Mouse (Mus musculus) gastrocnemius, adult 18-20 months (tissue): ENCODE results near the gene Tlcd2. TPM values are rescaled to one million over a fixed set of nuclear protein-coding genes. Genes with fewer than 3 reads are reported as not detected.

Source experiments
- DNase-seq: peaks from one replicate; pipeline ENCODE4 v3.0.0; 2021; ENCODE audit warnings: low spot score
- total RNA-seq, 2 experiments: library from RNA; stranded (reverse); gene quantifications; 2 replicates each; pipeline ENCODE4 v1.2.3; 2021

Tlcd2 gene
- total RNA-seq, 2 experiments from 2014 or later, result 2.6 to 2.9 TPM

DNA sequence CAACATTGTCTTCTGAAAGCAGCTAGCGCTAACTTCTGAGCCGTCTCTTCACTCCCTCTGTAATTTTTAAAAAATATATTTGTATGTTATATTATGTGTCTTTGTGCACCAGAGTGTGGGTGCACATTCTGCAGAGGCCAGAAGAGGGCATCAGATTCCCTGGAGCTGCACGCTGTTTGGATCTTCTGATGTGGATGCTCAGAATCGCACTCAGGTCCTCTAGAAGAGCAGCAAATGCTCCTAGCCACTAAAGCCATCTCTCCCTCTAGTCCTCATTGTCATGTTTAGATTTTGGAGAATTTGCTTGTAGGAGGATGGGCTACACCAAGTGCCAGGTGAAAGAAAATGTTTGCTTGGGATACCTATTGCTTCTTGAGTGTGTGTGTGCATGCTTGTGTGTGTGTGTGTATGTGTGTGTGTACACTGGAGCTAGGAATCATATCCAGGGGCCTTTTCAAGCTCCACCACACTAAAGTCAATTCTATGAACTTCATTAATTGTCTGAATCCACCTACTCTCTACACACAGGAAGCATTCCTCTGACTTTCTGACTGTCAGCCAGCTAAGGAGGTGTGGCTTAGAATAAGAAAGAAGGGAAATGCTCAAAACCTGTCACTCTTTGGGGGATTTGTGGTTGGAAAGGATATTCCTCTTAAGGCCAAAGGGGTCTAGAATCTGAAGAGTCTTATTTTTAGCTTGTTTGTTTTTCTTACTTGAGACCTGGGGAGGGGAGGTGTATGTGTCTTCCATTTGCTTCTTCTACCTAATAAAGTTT lies 5.4 kb downstream of the Tlcd2 start:
- no peak for DNase-seq

DNA sequence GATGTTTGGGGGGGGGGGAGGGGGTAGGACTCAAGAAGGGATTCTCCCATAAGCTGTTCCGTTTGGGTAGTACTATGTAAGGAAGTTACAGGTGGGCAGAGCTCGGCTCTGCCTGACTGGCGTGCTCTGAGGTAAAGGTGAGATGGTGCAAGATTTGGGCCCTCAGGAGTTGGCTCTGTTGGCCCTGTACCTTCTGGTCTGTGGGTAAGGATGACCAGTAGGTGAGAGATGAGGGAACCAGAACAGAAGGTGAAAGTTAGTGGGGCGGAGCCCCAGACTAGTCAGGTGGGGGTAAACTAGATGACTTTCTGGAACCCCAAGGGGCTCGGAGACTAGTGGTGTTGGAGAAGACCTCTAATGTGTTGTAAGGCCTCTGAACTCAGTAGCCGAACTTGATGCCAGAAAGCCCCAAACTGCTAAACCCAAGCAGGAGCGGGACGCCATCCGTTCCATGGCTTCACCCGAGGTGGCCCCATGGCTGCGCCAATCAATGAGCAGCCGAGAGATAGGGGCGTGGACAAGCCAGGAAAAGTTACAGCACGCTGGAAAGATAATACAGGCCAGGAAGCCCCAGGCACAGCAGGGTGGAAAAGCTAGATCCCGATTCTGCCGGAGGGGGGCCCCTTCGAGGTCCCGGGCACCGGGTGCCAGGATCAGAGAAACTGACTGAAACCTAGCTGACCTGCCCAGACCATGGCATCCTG lies 6.1 kb downstream of the Tlcd2 start:
- peak; percentile 66 for DNase-seq

DNA sequence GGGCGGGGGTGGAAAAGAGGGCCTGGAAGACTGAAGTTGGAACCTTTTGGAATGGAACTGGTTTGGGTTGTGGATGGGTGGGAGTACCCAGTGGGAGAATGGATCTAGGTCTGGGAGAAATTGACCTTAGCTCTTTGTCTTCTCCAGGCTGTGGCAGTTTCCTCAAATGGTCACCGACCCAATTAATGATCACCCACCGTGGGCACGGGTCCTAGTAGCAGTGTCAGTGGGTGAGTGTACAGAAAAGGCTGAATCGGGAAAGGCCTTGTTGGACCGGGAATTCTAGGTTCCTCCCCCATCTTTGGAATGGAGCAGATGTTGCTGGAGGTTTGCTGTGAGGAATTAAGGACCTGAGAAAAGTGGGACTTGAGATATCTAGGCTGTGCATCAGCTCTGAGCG lies 6.9 kb downstream of the Tlcd2 start:
- DNase-seq, result no peak

DNA sequence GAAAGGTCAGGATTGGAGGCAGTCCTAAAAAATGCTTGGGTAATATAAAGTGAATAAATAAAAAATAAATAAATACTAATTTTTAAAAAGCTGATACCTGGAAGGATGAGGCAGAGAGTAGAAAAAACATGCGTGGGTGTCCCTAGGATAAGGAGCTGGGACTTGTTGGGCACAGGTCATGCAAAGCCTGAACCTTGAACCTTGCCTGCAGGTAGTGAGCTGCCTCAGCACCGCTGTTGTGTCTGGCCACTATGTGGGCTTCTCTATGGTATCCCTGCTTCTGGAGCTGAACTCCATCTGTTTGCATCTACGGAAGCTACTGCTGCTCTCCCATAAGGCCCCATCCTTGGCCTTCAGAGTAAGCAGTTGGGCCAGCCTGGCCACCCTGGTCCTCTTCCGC lies 7.7 kb downstream of the Tlcd2 start:
- no peak for DNase-seq

DNA sequence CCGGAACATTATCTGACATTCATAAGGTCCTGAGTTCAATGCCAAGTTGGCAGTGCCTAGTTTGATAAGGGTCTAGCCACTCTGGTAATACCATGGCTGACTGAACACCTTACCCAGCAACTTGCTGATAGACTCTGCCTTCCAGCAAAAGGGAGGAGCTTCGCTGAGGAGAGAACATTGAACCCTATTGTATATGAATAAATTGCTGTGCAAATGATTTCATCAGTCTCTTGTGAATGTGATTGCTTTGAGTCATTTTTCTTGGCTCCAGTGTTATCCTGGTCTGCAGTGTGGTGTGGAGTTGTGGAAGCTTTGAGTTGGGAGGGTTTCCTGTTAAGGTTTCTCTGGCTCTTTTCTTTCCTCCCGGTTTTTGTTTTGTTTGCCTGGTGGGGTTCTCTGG lies 9.2 kb downstream of the Tlcd2 start:
- DNase-seq, result no peak

DNA sequence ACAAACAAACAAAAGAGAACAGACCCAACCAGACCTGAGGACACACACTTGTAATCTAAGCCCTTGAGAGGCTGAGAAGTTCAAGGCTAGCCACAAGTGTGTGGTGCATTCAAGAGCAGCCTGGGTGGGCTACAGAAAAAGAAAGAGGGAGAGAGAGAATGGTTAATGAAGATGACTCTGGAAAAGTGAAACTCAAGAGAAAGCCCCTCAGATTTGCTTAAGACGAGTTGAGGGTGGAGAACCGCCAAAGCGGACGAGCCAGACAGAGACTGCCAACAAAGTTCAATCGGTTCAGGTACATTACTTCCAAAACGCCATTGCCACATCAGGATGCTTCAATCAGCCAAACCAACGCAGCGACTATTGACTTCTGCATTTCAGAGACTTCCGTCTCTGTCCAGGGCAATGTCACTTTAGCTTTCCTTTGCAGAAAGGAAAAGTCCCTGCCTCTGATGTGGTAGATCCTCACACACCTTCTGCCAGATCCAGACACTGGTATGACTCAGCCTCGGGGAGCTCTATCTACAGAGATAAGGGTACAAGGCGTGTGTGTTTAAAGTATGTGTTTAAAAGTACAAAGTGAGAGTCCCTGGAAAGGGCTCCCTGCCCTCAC lies 11.1 kb downstream of the Tlcd2 start:
- no peak for DNase-seq

DNA sequence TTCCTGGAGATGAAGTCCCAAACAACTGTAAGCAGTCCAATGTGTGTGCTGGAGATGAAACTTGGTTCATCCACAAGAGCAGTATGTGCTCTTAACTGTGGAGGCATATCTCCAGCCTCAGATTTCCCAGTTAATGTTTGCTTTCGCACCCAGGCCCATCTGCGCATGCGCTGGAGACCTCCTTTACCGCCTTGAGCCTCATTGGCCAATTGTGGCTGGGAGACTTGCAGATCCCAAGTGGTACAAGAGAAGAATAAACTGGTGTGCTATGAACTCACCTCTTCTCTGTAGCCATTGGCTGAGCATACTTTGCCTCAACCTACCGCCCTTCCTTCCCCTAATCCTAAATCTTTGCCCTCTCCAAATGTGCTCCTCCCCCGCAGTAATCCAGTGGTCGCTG lies 11.9 kb downstream of the Tlcd2 start:
- DNase-seq, result no peak

DNA sequence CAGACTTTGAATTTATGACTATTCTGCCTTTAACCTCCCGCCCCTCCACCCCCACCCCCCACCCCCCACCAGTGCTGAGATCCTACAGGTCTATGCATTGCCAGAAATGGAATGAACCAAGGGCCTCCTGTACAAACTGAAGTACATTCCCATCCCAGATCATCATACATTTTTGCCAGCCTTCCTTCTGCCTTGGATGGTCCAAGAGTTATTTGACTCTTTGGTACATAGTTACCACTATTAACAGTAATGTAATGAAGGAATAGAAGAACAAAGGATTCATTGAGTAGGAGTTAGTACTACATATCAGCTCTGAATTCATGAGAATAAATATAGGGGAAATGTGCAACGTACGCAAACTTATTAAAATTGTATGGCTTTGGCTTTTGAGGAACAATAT lies 24.7 kb downstream of the Tlcd2 start:
- DNase-seq, result no peak

DNA sequence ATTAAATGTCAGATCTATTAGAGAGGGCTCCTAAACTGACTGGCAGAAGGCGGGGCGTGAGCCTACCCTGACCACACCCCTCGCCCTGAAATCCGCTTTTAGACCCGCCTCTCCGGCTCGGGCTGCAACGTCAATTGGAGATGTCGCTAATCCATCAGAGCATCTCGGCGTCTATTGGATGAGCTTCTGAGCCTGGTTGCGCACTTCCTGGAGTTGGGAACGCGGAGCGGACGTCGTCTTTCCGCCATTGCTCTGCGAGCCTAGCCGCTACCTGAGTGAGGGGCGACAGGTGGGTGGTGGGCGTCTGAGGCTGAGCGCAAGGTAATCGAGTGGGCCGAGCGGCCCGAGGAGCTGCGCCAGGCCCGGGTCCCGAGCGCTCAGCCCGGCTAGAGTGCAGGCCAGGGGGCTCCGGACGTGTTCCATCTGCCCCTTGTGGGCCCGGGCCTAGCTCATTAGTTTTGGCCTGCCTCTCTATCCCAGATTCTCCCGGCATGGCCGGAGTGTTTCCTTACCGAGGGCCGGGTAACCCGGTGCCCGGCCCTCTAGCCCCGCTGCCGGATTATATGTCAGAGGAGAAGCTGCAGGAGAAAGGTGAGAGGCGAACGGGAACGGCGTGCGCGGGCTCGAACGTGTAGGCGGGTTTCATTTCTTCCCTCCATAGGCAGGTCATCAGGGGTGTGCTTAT lies 25.2 kb downstream of the Tlcd2 start, which contains the start of gene Prpf8:
Gene Prpf8 (plus strand): TSS at position 216 of the 685 bp plus-strand sequence.
- DNase-seq, result peak; percentile 99

DNA sequence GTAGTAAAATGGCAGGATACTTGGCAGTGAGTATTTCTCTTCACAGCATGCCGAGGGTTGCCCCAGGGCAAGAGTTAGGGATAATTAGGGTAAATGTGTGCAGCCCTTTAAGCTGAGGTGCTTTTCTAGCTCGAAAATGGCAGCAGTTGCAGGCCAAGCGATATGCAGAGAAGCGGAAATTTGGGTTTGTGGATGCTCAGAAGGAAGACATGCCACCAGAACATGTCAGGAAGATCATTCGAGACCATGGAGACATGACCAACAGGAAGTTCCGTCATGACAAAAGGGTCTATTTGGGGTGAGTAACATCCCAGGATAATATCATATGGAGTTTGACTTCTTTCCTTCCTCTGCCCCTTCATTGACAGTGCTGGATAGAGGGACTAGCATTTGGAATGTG lies 26.0 kb downstream of the Tlcd2 start:
- DNase-seq, result no peak

DNA sequence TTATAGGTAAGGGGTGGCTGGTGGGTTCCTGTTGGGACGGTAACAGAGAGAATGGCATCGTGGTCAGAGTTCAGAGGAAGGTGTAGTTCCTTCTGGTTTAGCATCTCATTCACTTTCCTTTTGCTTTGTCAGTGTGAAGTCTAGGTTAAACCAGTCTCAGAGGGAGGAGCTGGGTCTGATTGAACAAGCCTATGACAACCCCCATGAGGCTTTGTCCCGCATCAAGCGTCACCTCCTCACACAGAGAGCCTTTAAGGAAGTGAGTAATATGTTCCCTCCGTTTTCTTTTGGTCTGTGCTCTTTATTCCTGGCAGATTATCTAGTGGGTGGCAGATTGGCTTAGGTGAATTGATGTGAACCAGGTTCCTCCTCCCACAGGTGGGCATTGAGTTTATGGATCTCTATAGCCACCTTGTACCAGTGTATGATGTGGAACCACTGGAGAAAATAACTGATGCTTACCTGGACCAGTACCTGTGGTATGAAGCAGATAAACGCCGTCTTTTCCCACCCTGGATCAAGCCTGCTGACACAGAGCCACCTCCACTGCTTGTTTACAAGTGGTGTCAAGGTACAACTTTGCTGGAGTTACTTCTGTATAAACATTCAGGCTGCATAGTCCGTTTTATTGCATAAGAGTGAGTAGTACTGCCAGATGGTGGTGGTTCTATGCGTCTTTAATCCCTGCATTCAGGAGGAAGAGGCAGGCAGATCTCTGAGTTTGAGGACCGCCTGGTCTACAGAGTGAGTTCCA lies 33.0 kb downstream of the Tlcd2 start:
- no peak for DNase-seq

DNA sequence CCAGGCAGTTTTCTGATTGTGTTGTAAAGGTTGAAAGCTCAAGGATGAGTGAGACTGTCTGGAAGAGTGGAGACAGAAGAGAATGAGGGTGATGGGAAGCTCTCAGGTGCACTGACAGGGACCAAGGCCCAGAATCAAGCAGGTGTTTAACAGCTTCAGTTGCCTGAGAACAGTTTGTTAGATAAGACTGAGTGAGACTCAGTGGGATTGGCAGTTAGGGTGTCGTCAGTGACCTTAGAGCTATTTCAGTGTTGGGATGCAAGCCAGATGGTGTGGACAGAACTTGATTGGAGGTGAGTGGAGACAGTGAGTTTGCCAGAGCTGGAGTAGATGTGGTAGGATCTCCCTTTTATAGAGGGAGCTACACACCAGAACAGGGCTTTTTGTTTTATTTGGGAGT lies 36.6 kb downstream of the Tlcd2 start:
- peak; percentile 48 for DNase-seq

DNA sequence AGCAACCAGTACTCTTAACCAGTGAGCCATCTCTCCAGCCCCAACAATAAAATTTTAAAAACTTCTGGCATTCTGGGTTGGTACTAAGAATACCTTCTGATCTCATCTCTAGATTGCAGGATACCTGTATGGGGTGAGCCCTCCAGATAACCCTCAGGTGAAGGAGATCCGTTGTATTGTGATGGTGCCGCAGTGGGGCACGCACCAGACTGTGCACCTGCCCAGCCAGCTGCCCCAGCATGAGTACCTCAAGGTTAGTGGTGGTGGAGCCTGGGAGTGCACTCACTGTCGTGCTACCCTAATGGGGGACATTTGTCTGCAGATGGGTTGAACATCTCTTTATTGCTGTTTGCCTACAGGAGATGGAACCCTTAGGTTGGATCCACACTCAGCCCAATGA lies 46.6 kb downstream of the Tlcd2 start:
- no peak for DNase-seq

DNA sequence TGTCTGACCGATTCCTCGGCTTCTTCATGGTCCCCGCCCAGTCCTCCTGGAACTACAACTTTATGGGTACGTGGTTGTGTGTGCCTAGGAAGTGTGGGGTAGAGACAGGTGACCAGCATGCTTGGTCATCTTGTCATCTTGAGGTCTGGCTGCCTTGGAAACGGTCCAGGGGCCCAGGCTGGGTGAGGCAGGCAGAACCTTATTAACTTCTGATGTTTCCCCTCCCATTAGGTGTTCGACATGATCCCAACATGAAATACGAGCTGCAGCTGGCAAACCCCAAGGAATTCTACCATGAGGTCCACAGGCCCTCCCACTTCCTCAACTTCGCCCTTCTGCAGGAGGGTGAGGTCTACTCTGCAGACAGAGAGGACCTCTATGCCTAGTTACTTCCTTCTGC lies 47.4 kb downstream of the Tlcd2 start:
- DNase-seq, result peak; percentile 25

DNA sequence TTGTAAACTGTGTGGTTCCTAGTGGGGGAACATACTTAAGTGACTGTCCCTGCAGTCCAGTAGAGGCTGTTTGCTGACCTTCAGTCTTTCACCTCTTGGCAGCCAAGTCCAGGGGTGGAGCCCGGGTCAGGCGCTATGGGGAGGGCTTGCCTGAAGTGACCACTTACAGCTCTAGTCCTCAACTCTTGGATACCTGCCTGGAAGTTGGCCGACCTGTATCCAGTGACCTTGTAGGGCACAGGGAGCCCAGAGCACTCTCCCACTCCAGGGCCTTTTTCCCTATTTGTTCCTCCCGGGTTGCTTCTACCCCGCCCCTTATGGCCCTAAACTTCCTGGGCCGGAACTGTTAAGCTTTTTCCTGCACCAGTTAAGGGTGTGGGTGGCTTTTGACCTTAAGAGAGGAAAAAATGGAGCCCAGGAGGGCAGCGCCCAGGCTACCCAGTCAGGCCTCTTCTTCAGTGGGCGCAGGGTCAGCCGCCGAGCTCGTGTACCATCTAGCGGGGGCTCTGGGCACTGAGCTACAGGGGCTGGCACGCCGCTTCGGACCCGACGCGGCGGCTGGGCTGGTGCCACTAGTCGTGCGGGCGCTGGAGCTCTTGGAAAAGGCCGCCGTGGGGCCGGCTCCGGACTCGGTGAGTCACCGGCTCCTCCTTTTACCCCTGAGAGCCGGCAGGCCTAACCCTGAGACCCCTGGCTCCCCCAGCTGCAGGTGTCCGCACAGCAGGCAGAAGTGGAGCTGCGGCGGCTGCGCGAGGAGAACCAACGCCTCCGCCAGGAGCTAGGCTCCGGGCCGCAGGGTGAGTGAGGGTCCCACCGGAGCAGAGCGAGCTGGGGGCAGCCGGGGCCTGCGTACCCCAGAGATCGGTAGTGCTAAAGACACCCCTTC lies 48.5 kb downstream of the Tlcd2 start, which contains the start of gene Rilp:
Gene Rilp (plus strand): TSS at position 354 of the 886 bp plus-strand sequence.
- DNase-seq, result peak; percentile 92

DNA sequence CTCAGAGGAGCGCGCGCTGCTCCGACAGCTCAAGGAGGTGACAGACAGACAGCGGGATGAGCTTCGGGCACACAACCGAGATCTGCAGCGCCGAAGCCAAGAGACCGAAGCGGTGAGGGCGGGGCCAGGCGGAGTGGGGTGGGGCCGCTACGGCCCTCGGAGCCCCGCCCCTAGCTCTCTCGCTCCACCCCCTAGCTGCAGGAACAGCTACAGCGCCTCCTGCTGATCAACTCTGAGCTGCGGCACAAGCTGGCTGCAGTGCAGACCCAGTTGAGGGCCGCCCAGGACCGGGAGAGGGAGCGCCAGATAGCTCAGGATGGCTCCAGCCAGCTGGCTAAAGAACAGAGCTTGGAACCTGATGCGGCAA lies 49.1 kb downstream of the Tlcd2 start:
- DNase-seq, result peak; percentile 97

DNA sequence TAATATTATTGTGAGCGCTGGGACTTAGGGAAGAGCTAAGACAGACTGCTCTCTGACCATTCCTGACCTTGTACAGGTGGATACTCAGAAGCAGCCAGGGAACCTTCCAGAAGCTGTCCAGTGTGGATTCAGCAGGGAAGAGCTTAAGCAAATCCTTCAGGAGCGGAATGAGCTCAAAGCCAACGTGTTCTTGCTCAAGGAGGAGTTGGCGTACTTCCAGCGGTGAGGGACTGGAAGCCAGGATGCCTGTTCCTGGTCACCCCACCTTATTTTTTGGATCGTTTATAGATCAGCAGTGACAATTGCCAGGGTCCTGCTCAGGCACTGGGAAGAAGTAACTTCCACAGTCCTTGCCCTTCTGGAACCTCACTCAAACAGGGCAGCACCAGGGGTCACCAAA lies 49.7 kb downstream of the Tlcd2 start:
- DNase-seq, result peak; percentile 65

DNA sequence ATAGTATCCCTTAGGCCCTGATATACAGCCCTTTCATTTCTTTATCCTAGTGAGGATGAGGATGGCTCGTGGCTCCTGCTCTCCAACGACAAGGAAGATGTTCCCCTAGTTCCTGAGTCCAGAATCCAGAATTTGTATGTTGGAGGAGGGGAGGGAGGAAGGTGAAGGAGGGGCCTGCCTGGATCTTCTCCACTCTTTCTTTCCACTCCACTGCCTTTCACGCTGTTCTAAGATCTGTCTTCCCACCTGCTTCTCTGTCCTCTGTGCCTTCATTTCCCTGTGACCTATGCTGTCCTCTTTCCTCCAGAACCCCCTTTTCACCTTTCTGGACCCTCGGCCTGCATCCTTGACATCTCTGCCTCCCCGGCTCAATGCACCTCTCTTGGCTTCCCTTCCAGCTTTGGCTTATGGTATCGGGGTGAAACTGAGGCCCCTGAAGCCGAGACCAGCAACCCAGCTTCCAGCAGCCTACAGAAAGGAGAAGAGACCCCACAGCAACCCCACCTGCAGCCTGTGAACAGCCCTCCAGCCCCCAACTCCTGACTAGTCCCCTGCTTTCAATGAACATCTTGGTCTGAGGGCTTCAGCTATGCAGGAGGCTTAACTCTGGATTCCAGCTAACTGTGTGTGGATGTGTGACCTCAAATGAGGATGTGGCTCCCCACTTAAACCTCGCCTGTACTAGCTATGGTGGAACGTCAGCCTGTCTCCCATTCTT lies 50.9 kb downstream of the Tlcd2 start:
- DNase-seq, result no peak

DNA sequence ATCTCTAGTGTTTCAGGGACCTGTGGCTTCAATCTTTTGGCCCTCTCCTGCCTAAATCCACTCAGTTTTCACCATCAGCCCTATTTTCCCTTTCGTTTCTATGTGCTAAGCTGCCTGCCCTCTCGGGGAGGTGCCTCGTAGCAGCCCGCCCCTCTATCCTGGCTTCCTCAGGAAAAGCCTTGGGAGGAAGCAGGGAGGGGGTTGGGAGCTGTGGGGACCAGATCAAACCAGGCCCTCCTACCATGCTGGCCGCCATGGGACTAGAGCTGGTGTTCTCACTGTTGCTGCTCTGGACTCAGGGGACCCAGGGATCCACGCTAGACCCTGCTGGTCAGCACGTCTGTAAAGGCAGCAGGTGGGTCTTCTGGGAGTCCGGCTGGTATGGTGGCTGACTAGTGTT lies 51.8 kb downstream of the Tlcd2 start, which contains the start of gene Scarf1:
Gene Scarf1 (plus strand): TSS at position 205 of the 400 bp plus-strand sequence.
- no peak for DNase-seq
